Mouse (Mus musculus) stomach, embryonic 14.5 days (tissue): Measurements from ENCODE around the gene Trim56. TPM values are rescaled to one million over a fixed set of nuclear protein-coding genes. Genes with fewer than 3 reads are reported as not detected.

Experiments used
- ATAC-seq: fragments of 200-750 bp; cut with Nextera tagmentation; 2 replicates; pipeline ENCODE4 v1.8.0; 2017; ENCODE audit warnings: low read depth, moderate TSS enrichment; ENCODE audit not compliant: insufficient number of reproducible peaks, insufficient read depth, low FRiP score
- H3K27ac ChIP-seq: fragments of 300-500 bp; sonication (generic); 2 replicates; pipeline ENCODE4 v1.5.1; 2014; ENCODE audit warnings: mild to moderate bottlenecking, low read length, moderate library complexity, mixed read lengths
- H3K27me3 ChIP-seq: fragments of 300-500 bp; sonication (generic); 2 replicates; pipeline ENCODE4 v1.6.1; 2014; ENCODE audit warnings: low read length, control low read depth, mixed read lengths; ENCODE audit not compliant: control insufficient read depth, insufficient read depth
- H3K36me3 ChIP-seq: fragments of 300-500 bp; sonication (generic); 2 replicates; pipeline ENCODE4 v1.6.1; 2014; ENCODE audit warnings: mild to moderate bottlenecking, control low read depth, low read length, moderate library complexity, mixed read lengths; ENCODE audit not compliant: control insufficient read depth, insufficient read depth
- H3K4me1 ChIP-seq: fragments of 300-500 bp; sonication (generic); 2 replicates; pipeline ENCODE4 v1.6.1; 2014; ENCODE audit warnings: low read length, control low read depth, mixed read lengths; ENCODE audit not compliant: control insufficient read depth, insufficient read depth
- H3K4me2 ChIP-seq: fragments of 300-500 bp; sonication (generic); replicated peaks from 2 replicates; pipeline ENCODE4 v1.6.1; 2014; ENCODE audit warnings: low read depth, low read length, control low read depth
- H3K4me3 ChIP-seq: fragments of 300-500 bp; sonication (generic); 2 replicates; pipeline ENCODE4 v1.5.1; 2014; ENCODE audit warnings: low read depth, low read length, control low read depth
- H3K9ac ChIP-seq: fragments of 300-500 bp; sonication (generic); replicated peaks from 2 replicates; pipeline ENCODE4 v1.6.1; 2014; ENCODE audit warnings: low read depth, mild to moderate bottlenecking, control low read depth, low read length, moderate library complexity, mixed read lengths
- H3K9me3 ChIP-seq: fragments of 300-500 bp; sonication (generic); 2 replicates; pipeline ENCODE4 v1.6.1; 2016; ENCODE audit warnings: low read depth, low read length, control low read depth; ENCODE audit not compliant: control insufficient read depth
- WGBS: fragments of 180-500 bp; shearing (Covaris S2); extraction: QIAGEN DNeasy Blood & Tissue Kit; methylation state at CpG from one replicate; pipeline ENCODE4 v1.1.7; 2014; 5-methylcytosine and 5-hydroxymethylcytosine counted together
- polyA plus RNA-seq: library from polyadenylated mRNA; unstranded; fragments of >200 nt; fragmentation: Nextera tagmentation; extraction: Ambion mirVana; gene quantifications from 2 replicates; pipeline ENCODE4 v1.2.1, GENCODE M21; 2014

The Trim56 gene
- polyA plus RNA-seq, 1 experiment from 2014 or later, result 12.0 TPM

- H3K36me3 ChIP-seq, result no peaks in the 10 kb centered on the region
- no peaks in the 10 kb centered on the region for H3K4me1 ChIP-seq
- 60% methylated on average over 6 of the region's 6 CpGs for WGBS
- no peaks in the 10 kb centered on the region for H3K27me3 ChIP-seq
- H3K4me2 ChIP-seq, result no peak overlapping the region
- no peak overlapping the region for H3K9ac ChIP-seq
- H3K9me3 ChIP-seq, result no peaks in the 10 kb centered on the region
- ATAC-seq, result no peak
- 0 out of 2 replicates have a peak overlapping the region, but pooled peaks have one; percentile 21 for H3K27ac ChIP-seq
- no peak overlapping the region for H3K4me3 ChIP-seq
These were observed 24.4 kb downstream of the Trim56 start for GRCm38 (mm10) chr5:137091560-137091959.

GRCm38 (mm10) chr5:137090870-137091269 is 25.1 kb downstream of the Trim56 start:
- Histone ChIP-seq H3K36me3 (no peaks in the 10 kb centered on the region), H3K4me1 (no peaks in the 10 kb centered on the region), H3K27ac (no peak overlapping the region), H3K27me3 (no peaks in the 10 kb centered on the region), H3K4me3 (no peak overlapping the region), H3K9ac (no peak overlapping the region), H3K4me2 (no peak overlapping the region), H3K9me3 (no peaks in the 10 kb centered on the region)
- WGBS, result 68% methylated on average over 10 of the region's 10 CpGs
- no peak for ATAC-seq

GRCm38 (mm10) chr5:137087410-137087809 is 28.6 kb downstream of the Trim56 start:
- H3K27ac ChIP-seq, result no peak overlapping the region
- WGBS, result 89% methylated on average over 8 of the region's 8 CpGs
- H3K27me3 ChIP-seq, result no peaks in the 10 kb centered on the region
- no peaks in the 10 kb centered on the region for H3K4me1 ChIP-seq
- no peak overlapping the region for H3K9ac ChIP-seq
- H3K36me3 ChIP-seq, result no peaks in the 10 kb centered on the region
- no peaks in the 10 kb centered on the region for H3K9me3 ChIP-seq
- ATAC-seq, result no peak
- H3K4me2 ChIP-seq, result no peak overlapping the region
- H3K4me3 ChIP-seq, result no peak overlapping the region

GRCm38 (mm10) chr5:137085731-137086130 is 30.3 kb downstream of the Trim56 start:
- Histone ChIP-seq H3K27ac (no peak overlapping the region), H3K4me3 (no peak overlapping the region), H3K36me3 (no peaks in the 10 kb centered on the region), H3K27me3 (no peaks in the 10 kb centered on the region), H3K9me3 (no peaks in the 10 kb centered on the region), H3K9ac (no peak overlapping the region), H3K4me2 (no peak overlapping the region), H3K4me1 (no peaks in the 10 kb centered on the region)
- ATAC-seq, result no peak
- WGBS, result 77% methylated on average over 3 of the region's 3 CpGs

DNA sequence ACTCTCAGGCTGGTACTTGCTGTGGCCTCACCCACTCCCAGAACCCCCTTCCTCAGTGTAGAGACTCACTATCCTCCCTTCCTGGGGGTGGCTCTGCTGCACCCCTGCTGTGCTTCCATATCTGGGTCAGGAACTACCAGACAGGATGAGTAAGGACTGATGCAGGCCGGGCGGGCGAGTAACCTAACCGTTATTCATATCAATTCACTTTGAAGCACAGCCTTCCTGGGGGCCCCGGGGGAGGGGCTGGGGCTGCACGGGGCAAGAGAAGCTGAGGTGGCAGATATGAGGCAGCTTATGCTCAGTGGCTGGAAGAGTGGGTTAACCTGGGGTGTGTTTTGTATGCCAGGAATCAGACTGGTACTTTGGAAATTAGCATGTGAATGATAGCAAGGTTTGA is 31.0 kb downstream of the Trim56 start:
- no peaks in the 10 kb centered on the region for H3K27me3 ChIP-seq
- H3K4me3 ChIP-seq, result no peak overlapping the region
- no peaks in the 10 kb centered on the region for H3K36me3 ChIP-seq
- no peak for ATAC-seq
- 78% methylated on average over 6 of the region's 6 CpGs for WGBS
- no peaks in the 10 kb centered on the region for H3K4me1 ChIP-seq
- H3K9ac ChIP-seq, result no peak overlapping the region
- H3K27ac ChIP-seq, result no peak overlapping the region
- no peaks in the 10 kb centered on the region for H3K9me3 ChIP-seq
- no peak overlapping the region for H3K4me2 ChIP-seq

GRCm38 (mm10) chr5:137083051-137083450 is 33.0 kb downstream of the Trim56 start:
- Histone ChIP-seq H3K4me1 (0 out of 2 replicates have a peak, but pooled peaks cover 3% of the 10 kb centered on the region), H3K9ac (no peak overlapping the region), H3K9me3 (no peaks in the 10 kb centered on the region), H3K4me3 (no peak overlapping the region), H3K27ac (no peak overlapping the region), H3K4me2 (no peak overlapping the region), H3K27me3 (no peaks in the 10 kb centered on the region), H3K36me3 (no peaks in the 10 kb centered on the region)
- no peak for ATAC-seq
- WGBS, result 87% methylated on average over 4 of the region's 4 CpGs

- Histone ChIP-seq H3K27me3 (no peaks in the 10 kb centered on the region), H3K4me2 (no peak overlapping the region), H3K9me3 (no peaks in the 10 kb centered on the region), H3K27ac (no peak overlapping the region), H3K4me3 (no peak overlapping the region), H3K36me3 (no peaks in the 10 kb centered on the region), H3K9ac (no peak overlapping the region), H3K4me1 (peaks cover 7% of the 10 kb centered on the region; the same call in 1 of the 2 replicates)
- 34% methylated on average over 5 of the region's 5 CpGs for WGBS
- ATAC-seq, result no peak
These were observed 36.2 kb downstream of the Trim56 start for GRCm38 (mm10) chr5:137079849-137080248.

GRCm38 (mm10) chr5:137078616-137079015 is 37.4 kb downstream of the Trim56 start:
- no peaks in the 10 kb centered on the region for H3K9me3 ChIP-seq
- no peak overlapping the region for H3K27ac ChIP-seq
- no peak overlapping the region for H3K4me2 ChIP-seq
- H3K9ac ChIP-seq, result no peak overlapping the region
- peaks cover 7% of the 10 kb centered on the region; the same call in 1 of the 2 replicates for H3K4me1 ChIP-seq
- 30% methylated on average over 6 of the region's 6 CpGs for WGBS
- H3K4me3 ChIP-seq, result no peak overlapping the region
- no peak for ATAC-seq
- H3K27me3 ChIP-seq, result no peaks in the 10 kb centered on the region
- no peaks in the 10 kb centered on the region for H3K36me3 ChIP-seq

DNA sequence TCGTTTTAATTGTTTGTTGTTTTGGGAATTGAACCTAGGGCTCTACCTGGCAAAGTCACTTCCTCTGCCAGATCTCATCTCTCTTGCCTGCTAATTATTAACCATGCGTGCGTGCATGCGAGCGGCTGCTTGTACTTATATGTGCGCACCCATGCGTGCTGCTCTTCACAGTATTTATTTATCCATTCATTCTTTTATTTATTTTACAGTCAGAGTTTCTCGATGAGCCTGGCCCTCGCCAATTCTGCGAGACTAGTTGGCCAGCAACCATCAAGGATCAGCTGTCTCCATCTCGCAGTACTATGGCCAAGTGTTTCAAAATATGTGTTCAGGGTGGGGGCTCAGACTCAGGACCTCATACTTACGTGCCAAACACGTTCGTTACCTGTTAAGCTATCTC is 38.0 kb downstream of the Trim56 start:
- H3K36me3 ChIP-seq, result no peaks in the 10 kb centered on the region
- peaks cover 7% of the 10 kb centered on the region; the same call in 1 of the 2 replicates for H3K4me1 ChIP-seq
- no peak overlapping the region for H3K4me3 ChIP-seq
- WGBS, result 61% methylated on average over 14 of the region's 14 CpGs
- H3K4me2 ChIP-seq, result no peak overlapping the region
- H3K27ac ChIP-seq, result no peak overlapping the region
- H3K27me3 ChIP-seq, result no peaks in the 10 kb centered on the region
- ATAC-seq, result no peak
- H3K9ac ChIP-seq, result no peak overlapping the region
- no peaks in the 10 kb centered on the region for H3K9me3 ChIP-seq
